In genomic region chr7:118712228-118713173, GRCm38 (mm10) we compare ENCODE assay signal across 7 mouse cellular contexts. TPM values are rescaled to one million over a fixed set of nuclear protein-coding genes. Genes with fewer than 3 reads are reported as not detected.
DNase-seq lines count a peak whose midpoint lies in the region; ATAC-seq and TF ChIP-seq lines count a peak whose summit lies in the region.

TSS of gene Ccp110 (plus strand) at chr7:118712552.

- no peak for TF ChIP-seq CTCF in heart, adult 2 months (IDR thresholded peaks at IDR 0.05)

- H3K4me3 ChIP-seq in embryonic facial prominence, embryonic 12.5 days = peak within 1 kb of the TSS; percentile 94
- peak within 1 kb of the TSS; percentile 91 for H3K4me3 ChIP-seq in heart, adult 2 months
- peak within 1 kb of the TSS; percentile 88 for H3K4me3 ChIP-seq in limb, embryonic 13.5 days
- H3K4me3 ChIP-seq in midbrain, embryonic 16.5 days (ENCODE audit: low read depth, low read length) = peak within 1 kb of the TSS; percentile 65

- DNase-seq in adrenal gland, postnatal 25 days = peak; percentile 88
- peak; percentile 91 to 96 for DNase-seq in heart, adult 2 months
- peak; percentile 95 to 97 for DNase-seq in kidney, adult 8-10 months
- DNase-seq in spleen, postnatal 10 days (ENCODE audit: low spot score in 2 of 2) = peak; percentile 84 to 94

- H3K36me3 ChIP-seq in embryonic facial prominence, embryonic 12.5 days = peaks cover 6% of the 10 kb centered on the region; the same call in 1 of the 2 replicates
- no peaks in the 10 kb centered on the region for H3K36me3 ChIP-seq in heart, adult 2 months (ENCODE audit: control insufficient read depth, insufficient read depth, low read length)
- peaks cover 15% of the 10 kb centered on the region for H3K36me3 ChIP-seq in limb, embryonic 13.5 days
- peaks cover 8% of the 10 kb centered on the region; the same call in 1 of the 2 replicates for H3K36me3 ChIP-seq in midbrain, embryonic 16.5 days (ENCODE audit: control insufficient read depth, insufficient read depth, low read length)

- ATAC-seq in embryonic facial prominence, embryonic 12.5 days (ENCODE audit: insufficient number of reproducible peaks, insufficient read depth, low FRiP score, low TSS enrichment) = peak; percentile 95
- peak; percentile 97 for ATAC-seq in limb, embryonic 13.5 days (ENCODE audit: low FRiP score, low read depth)
- peak; percentile 98 for ATAC-seq in midbrain, embryonic 16.5 days

- peaks cover 9% of the 10 kb centered on the region for H3K4me1 ChIP-seq in embryonic facial prominence, embryonic 12.5 days
- H3K4me1 ChIP-seq in heart, adult 2 months (ENCODE audit: control insufficient read depth, insufficient read depth, low read length) = no peaks in the 10 kb centered on the region
- peaks cover 11% of the 10 kb centered on the region for H3K4me1 ChIP-seq in limb, embryonic 13.5 days
- H3K4me1 ChIP-seq in midbrain, embryonic 16.5 days (ENCODE audit: control insufficient read depth, insufficient read depth, low read length) = peaks cover 14% of the 10 kb centered on the region

- WGBS in embryonic facial prominence, embryonic 12.5 days = under 1% methylated on average over 48 of the region's 48 CpGs
- 1% methylated on average over 48 of the region's 48 CpGs for WGBS in heart, adult 2 months
- 1% methylated on average over 48 of the region's 48 CpGs for WGBS in limb, embryonic 13.5 days
- WGBS in midbrain, embryonic 16.5 days = under 1% methylated on average over 48 of the region's 48 CpGs

- peak; percentile 42; the same call in 1 of the 2 replicates for TF ChIP-seq POLR2A in heart, adult 2 months (IDR thresholded peaks at IDR 0.05; ENCODE audit: insufficient read depth, low read depth, low read length)

- peak within 1 kb of the TSS; percentile 56; the same call in 1 of the 2 replicates for H3K27ac ChIP-seq in embryonic facial prominence, embryonic 12.5 days
- peak within 1 kb of the TSS; percentile 38 for H3K27ac ChIP-seq in heart, adult 2 months
- no peak within 1 kb of the TSS for H3K27ac ChIP-seq in limb, embryonic 13.5 days
- peak within 1 kb of the TSS; percentile 67 for H3K27ac ChIP-seq in midbrain, embryonic 16.5 days (ENCODE audit: low read length)

- H3K27me3 ChIP-seq in embryonic facial prominence, embryonic 12.5 days = no peaks in the 10 kb centered on the region
- no peaks in the 10 kb centered on the region for H3K27me3 ChIP-seq in heart, adult 2 months (ENCODE audit: control insufficient read depth, insufficient read depth, low read length)
- no peaks in the 10 kb centered on the region for H3K27me3 ChIP-seq in limb, embryonic 13.5 days
- no peaks in the 10 kb centered on the region for H3K27me3 ChIP-seq in midbrain, embryonic 16.5 days (ENCODE audit: control insufficient read depth, insufficient read depth, low read depth, low read length)

- no peaks in the 10 kb centered on the region for H3K79me2 ChIP-seq in heart, adult 2 months (replicated peaks; ENCODE audit: control insufficient read depth, insufficient read depth, low read length)

- peak within 1 kb of the TSS; percentile 76 for H3K9ac ChIP-seq in embryonic facial prominence, embryonic 12.5 days
- peak within 1 kb of the TSS; percentile 64 for H3K9ac ChIP-seq in heart, adult 2 months (ENCODE audit: low read depth, low read length)
- peak within 1 kb of the TSS; percentile 72 for H3K9ac ChIP-seq in limb, embryonic 13.5 days
- peak within 1 kb of the TSS; percentile 71 for H3K9ac ChIP-seq in midbrain, embryonic 16.5 days (ENCODE audit: low read depth, low read length)

- no peaks in the 10 kb centered on the region for H3K9me3 ChIP-seq in embryonic facial prominence, embryonic 12.5 days
- no peaks in the 10 kb centered on the region for H3K9me3 ChIP-seq in limb, embryonic 13.5 days
- H3K9me3 ChIP-seq in midbrain, embryonic 16.5 days (replicated peaks; ENCODE audit: control insufficient read depth, low read length, poor library complexity, severe bottlenecking) = no peaks in the 10 kb centered on the region

- peak; percentile 73; the same call in 1 of the 2 replicates for TF ChIP-seq EP300 in heart, adult 2 months (IDR thresholded peaks at IDR 0.05; ENCODE audit: insufficient read depth, low read depth, low read length)

- intact Hi-C loops in heart, adult 2 months (cut with DNase I) = loop anchor here (2.0 to 10.0 kb wide), 2 partner anchors 28 to 598 kb away; partner anchors contain the start of genes Rps15a and Vps35l

- peak within 1 kb of the TSS; percentile 66 for H3K4me2 ChIP-seq in embryonic facial prominence, embryonic 12.5 days (replicated peaks)
- peak within 1 kb of the TSS; percentile 74 for H3K4me2 ChIP-seq in limb, embryonic 13.5 days (replicated peaks)
- H3K4me2 ChIP-seq in midbrain, embryonic 16.5 days (ENCODE audit: low read length) = peak within 1 kb of the TSS; percentile 66

RNA-seq across cellular contexts. Expression of gene Ccp110, which starts in this region (rescaled TPM):
- 9.4 and 10.4 TPM in 2 replicates for total RNA-seq in adrenal gland, postnatal 25 days (2021)
- polyA plus RNA-seq in embryonic facial prominence, embryonic 12.5 days (2016; fragmentation: Nextera tagmentation; extraction: Ambion mirVana) = 28.1 and 34.3 TPM in 2 replicates
- total RNA-seq in heart, adult 2 months (2021) = 1 to 10 TPM; 1.5 to 1.6 TPM
- polyA plus RNA-seq in heart, adult 2 months (2012; rRNA removed) = 1.4 and 2.0 TPM in 2 replicates
- 21.4 and 23.6 TPM in 2 replicates for polyA plus RNA-seq in limb, embryonic 13.5 days (2015; fragmentation: Nextera tagmentation; extraction: Ambion mirVana)
- 33.1 and 40.4 TPM in 2 replicates for polyA plus RNA-seq in midbrain, embryonic 16.5 days (2015; fragmentation: Nextera tagmentation; extraction: Ambion mirVana)
